Mouse (Mus musculus) myocyte (in vitro differentiated cells): ENCODE data around the gene Lrrc29. TPM values are rescaled to one million over a fixed set of nuclear protein-coding genes. Genes with fewer than 3 reads are reported as not detected.

Source experiments
- H3K27me3 ChIP-seq: one replicate; pipeline ENCODE4 v1.6.1; 2011; ENCODE audit not compliant: control insufficient read depth, insufficient read depth, insufficient read length
- H3K36me3 ChIP-seq: one replicate; pipeline ENCODE4 v1.6.1; 2011; ENCODE audit not compliant: control insufficient read depth, insufficient read depth
- H3K4me2 ChIP-seq: one replicate; pipeline ENCODE4 v1.6.1; 2011; ENCODE audit warnings: low read depth, control low read depth
- H3K4me3 ChIP-seq: one replicate; pipeline ENCODE4 v1.5.1; 2011; ENCODE audit warnings: mild to moderate bottlenecking, control low read depth, moderate library complexity
- H3K79me2 ChIP-seq: one replicate; pipeline ENCODE4 v1.6.1; 2011; ENCODE audit not compliant: control insufficient read depth, insufficient read depth
- H3ac ChIP-seq: one replicate; pipeline ENCODE4 v1.6.1; 2011; ENCODE audit not compliant: control insufficient read depth, insufficient read length
- CEBPB ChIP-seq: IDR thresholded peaks from 2 replicates; pipeline ENCODE4 v1.6.1; 2011; ENCODE audit warnings: mild to moderate bottlenecking, moderate library complexity; ENCODE audit not compliant: poor library complexity, insufficient read depth, severe bottlenecking
- E2F4 ChIP-seq: IDR thresholded peaks from one replicate; pipeline ENCODE4 v1.6.1; 2011; ENCODE audit warnings: mild to moderate bottlenecking, control low read depth, moderate library complexity; ENCODE audit not compliant: insufficient read depth
- MAX ChIP-seq: IDR thresholded peaks from one replicate; pipeline ENCODE4 v1.6.1; 2011; ENCODE audit warnings: low read depth, mild to moderate bottlenecking, control low read depth
- MYOD1 ChIP-seq, 3 experiments: IDR thresholded peaks; one replicate each; pipeline ENCODE4 v1.6.1; 2011; ENCODE audit warnings: control low read depth in 2 of 3, low read depth in 2 of 3, mild to moderate bottlenecking in 2 of 3, moderate library complexity in 1 of 3; ENCODE audit not compliant: insufficient read length in 2 of 3, control insufficient read depth in 1 of 3
- MYOG ChIP-seq, 3 experiments: IDR thresholded peaks; one replicate each; pipeline ENCODE4 v1.6.1; 2011; ENCODE audit warnings: control low read depth in 2 of 3, low read depth in 2 of 3, mild to moderate bottlenecking in 2 of 3; ENCODE audit not compliant: insufficient read length in 2 of 3, control insufficient read depth in 1 of 3, insufficient read depth in 1 of 3
- POLR2A ChIP-seq: IDR thresholded peaks from one replicate; pipeline ENCODE4 v1.6.1; 2011; ENCODE audit warnings: low read depth, mild to moderate bottlenecking, control low read depth, moderate library complexity; ENCODE audit not compliant: insufficient read length
- POLR2AphosphoS2 ChIP-seq: IDR thresholded peaks from one replicate; pipeline ENCODE4 v1.6.1; 2011; ENCODE audit warnings: low read depth, control low read depth; ENCODE audit not compliant: insufficient read length
- REST ChIP-seq: IDR thresholded peaks from one replicate; pipeline ENCODE4 v1.6.1; 2011; ENCODE audit warnings: mild to moderate bottlenecking, control low read depth, moderate library complexity; ENCODE audit not compliant: insufficient read depth, insufficient read length
- SRF ChIP-seq: IDR thresholded peaks from one replicate; pipeline ENCODE4 v1.6.1; 2011; ENCODE audit warnings: low read depth; ENCODE audit not compliant: control insufficient read depth, insufficient read length
- TCF12 ChIP-seq: IDR thresholded peaks from one replicate; pipeline ENCODE4 v1.6.1; 2011; ENCODE audit warnings: mild to moderate bottlenecking, control low read depth; ENCODE audit not compliant: poor library complexity, insufficient read depth, severe bottlenecking
- TCF3 ChIP-seq: IDR thresholded peaks from one replicate; pipeline ENCODE4 v1.6.1; 2011; ENCODE audit warnings: low read depth, control low read depth; ENCODE audit not compliant: insufficient read length
- USF1 ChIP-seq: IDR thresholded peaks from one replicate; pipeline ENCODE4 v1.6.1; 2011; ENCODE audit warnings: low read depth, mild to moderate bottlenecking, control low read depth, moderate library complexity
- polyA plus RNA-seq: library from polyadenylated mRNA; unstranded; fragments of >200 nt; fragmentation: generic; extraction: Trizol; gene quantifications from one replicate; pipeline ENCODE4 v1.2.1, GENCODE M21; 2012; ENCODE audit warnings: missing spikeins

Gene Lrrc29
- polyA plus RNA-seq, 1 experiment = 1.8 TPM

GRCm38 (mm10) chr8:105309142-105309847 lies 16.8 kb downstream of the Lrrc29 start:
- no peak for TF ChIP-seq TCF12
- no peak for TF ChIP-seq REST
- no peak for TF ChIP-seq E2F4
- no peak for TF ChIP-seq CEBPB
- TF ChIP-seq POLR2AphosphoS2 = no peak
- no peaks in the 10 kb centered on the region for H3K79me2 ChIP-seq
- H3ac ChIP-seq = no peak overlapping the region
- no peak overlapping the region for H3K4me3 ChIP-seq
- H3K36me3 ChIP-seq = peaks cover 26% of the 10 kb centered on the region
- no peaks in the 10 kb centered on the region for H3K27me3 ChIP-seq
- H3K4me2 ChIP-seq = no peak overlapping the region

- Histone ChIP-seq H3K27me3 (no peaks in the 10 kb centered on the region), H3K4me3 (no peak overlapping the region), H3K79me2 (no peaks in the 10 kb centered on the region), H3ac (no peak overlapping the region), H3K4me2 (no peak overlapping the region), H3K36me3 (peaks cover 26% of the 10 kb centered on the region)
- TF ChIP-seq TCF3 = no peak
- TF ChIP-seq POLR2AphosphoS2 = no peak
- no peak for TF ChIP-seq CEBPB
Measured at GRCm38 (mm10) chr8:105308428-105308827, 17.6 kb downstream of the Lrrc29 start.

GRCm38 (mm10) chr8:105307670-105308069 lies 18.4 kb downstream of the Lrrc29 start:
- no peak overlapping the region for H3ac ChIP-seq
- no peak overlapping the region for H3K4me2 ChIP-seq
- H3K27me3 ChIP-seq = no peaks in the 10 kb centered on the region
- H3K4me3 ChIP-seq = no peak overlapping the region
- H3K36me3 ChIP-seq = peaks cover 33% of the 10 kb centered on the region
- no peak for TF ChIP-seq TCF3
- peak; percentile 20 for TF ChIP-seq POLR2AphosphoS2
- H3K79me2 ChIP-seq = no peaks in the 10 kb centered on the region

- Histone ChIP-seq H3K27me3 (no peaks in the 10 kb centered on the region), H3K36me3 (peaks cover 41% of the 10 kb centered on the region), H3K4me2 (no peak overlapping the region), H3K79me2 (no peaks in the 10 kb centered on the region), H3ac (no peak overlapping the region), H3K4me3 (no peak overlapping the region)
- TF ChIP-seq USF1 (no peak), E2F4 (no peak), MAX (no peak), POLR2AphosphoS2 (peak; percentile 20)
Measured at GRCm38 (mm10) chr8:105306146-105306691, 19.9 kb downstream of the Lrrc29 start.

- Histone ChIP-seq H3K4me2 (peak within 1 kb of the TSS; percentile 24), H3K27me3 (no peaks in the 10 kb centered on the region), H3K4me3 (no peak within 1 kb of the TSS), H3K36me3 (peaks cover 45% of the 10 kb centered on the region), H3K79me2 (peaks cover 5% of the 10 kb centered on the region), H3ac (no peak within 1 kb of the TSS)
- no peak for TF ChIP-seq REST
- TF ChIP-seq TCF3 = no peak
- TF ChIP-seq CEBPB = no peak
- TF ChIP-seq TCF12 = no peak
- TF ChIP-seq POLR2A = peak; percentile 60
- TF ChIP-seq USF1 = no peak
- TF ChIP-seq MYOD1 (IDR thresholded peaks at IDR 0.05; ENCODE audit: control insufficient read depth in 1 of 3, insufficient read length in 2 of 3, low read depth in 2 of 3) = no peak
- no peak for TF ChIP-seq E2F4
- TF ChIP-seq SRF = no peak
- no peak for TF ChIP-seq MYOG (IDR thresholded peaks at IDR 0.05; ENCODE audit: control insufficient read depth in 1 of 3, insufficient read depth in 1 of 3, insufficient read length in 2 of 3, low read depth in 2 of 3)
- no peak for TF ChIP-seq MAX
- peak; percentile 91 for TF ChIP-seq POLR2AphosphoS2
Measured at GRCm38 (mm10) chr8:105305211-105306145, 20.6 kb downstream of the Lrrc29 start, which contains the start of gene Elmo3. TSS of gene Elmo3 (plus strand) at chr8:105305601.
